Mouse (Mus musculus): Measurements from ENCODE around the gene Nr3c2. TPM values are rescaled to one million over a fixed set of nuclear protein-coding genes. Genes with fewer than 3 reads are reported as not detected.

The Nr3c2 gene
- total RNA-seq, 1 experiment = 1.4 TPM

DNA sequence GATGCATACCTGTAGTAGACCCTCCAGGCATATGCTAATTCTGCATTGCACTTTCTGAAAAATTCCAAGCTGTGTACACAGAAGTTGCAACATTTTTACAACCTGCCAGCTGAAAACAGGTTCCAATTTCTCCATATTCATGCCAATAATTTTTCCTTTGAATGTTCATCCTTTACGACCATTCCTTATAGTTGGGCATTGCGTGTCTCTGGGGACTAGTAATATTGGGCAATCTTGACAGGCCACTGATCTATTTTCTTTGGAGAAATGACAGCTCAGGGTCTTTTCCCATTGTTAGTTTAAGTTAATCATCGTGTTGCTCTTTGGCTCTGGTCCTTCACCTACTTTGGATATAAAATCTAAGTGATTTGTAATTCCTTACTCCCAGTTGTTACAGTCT, 291.2 kb downstream of the Nr3c2 start:
- Histone ChIP-seq H3K27ac (ENCODE audit: insufficient read depth, low read depth, low read length, poor library complexity, severe bottlenecking) (no peak overlapping the region), H3K9me3 (ENCODE audit: control insufficient read depth, insufficient read depth, low read depth, low read length) (no peaks in the 10 kb centered on the region), H3K36me3 (ENCODE audit: control insufficient read depth, insufficient read depth, low read length, poor library complexity, severe bottlenecking) (no peaks in the 10 kb centered on the region), H3K9ac (ENCODE audit: insufficient read depth, low read depth, low read length, poor library complexity, severe bottlenecking) (no peak overlapping the region), H3K4me3 (ENCODE audit: insufficient read depth in 1 of 2, low read depth in 1 of 2, low read length in 2 of 2, poor library complexity in 1 of 2, severe bottlenecking in 1 of 2) (no peak overlapping the region), H3K4me1 (ENCODE audit: control insufficient read depth in 2 of 2, insufficient read depth in 2 of 2, low read length in 2 of 2, poor library complexity in 1 of 2) (no peaks in the 10 kb centered on the region)
- no peak for DNase-seq (ENCODE audit: low read depth, low spot score)
- TF ChIP-seq CHD2 (IDR thresholded peaks at IDR 0.05; ENCODE audit: low read depth, low read length) (no peak), HCFC1 (IDR thresholded peaks at IDR 0.05; ENCODE audit: borderline replicate concordance, insufficient read depth, low read length) (no peak), MAFK (IDR thresholded peaks at IDR 0.05; ENCODE audit: insufficient read depth, low read depth, low read length) (no peak), ZNF384 (IDR thresholded peaks at IDR 0.05; ENCODE audit: low read depth, low read length) (no peak), ZC3H11A (IDR thresholded peaks at IDR 0.05; ENCODE audit: borderline replicate concordance, low read depth, low read length) (no peak)
- in situ Hi-C loops (cut with MboI; ENCODE audit: low sequenced_read_pairs in 2 of 2, unreplicated experiment in 2 of 2) = no loop called here

- in situ Hi-C loops (cut with MboI; ENCODE audit: low sequenced_read_pairs in 2 of 2, unreplicated experiment in 2 of 2) = no loop called here
- Histone ChIP-seq H3K9ac (ENCODE audit: insufficient read depth, low read depth, low read length, poor library complexity, severe bottlenecking) (no peak overlapping the region), H3K9me3 (ENCODE audit: control insufficient read depth, insufficient read depth, low read depth, low read length) (no peaks in the 10 kb centered on the region), H3K36me3 (ENCODE audit: control insufficient read depth, insufficient read depth, low read length, poor library complexity, severe bottlenecking) (no peaks in the 10 kb centered on the region), H3K4me3 (ENCODE audit: insufficient read depth in 1 of 2, low read depth in 1 of 2, low read length in 2 of 2, poor library complexity in 1 of 2, severe bottlenecking in 1 of 2) (no peak overlapping the region), H3K4me1 (ENCODE audit: control insufficient read depth in 2 of 2, insufficient read depth in 2 of 2, low read length in 2 of 2, poor library complexity in 1 of 2) (no peaks in the 10 kb centered on the region), H3K27ac (ENCODE audit: insufficient read depth, low read depth, low read length, poor library complexity, severe bottlenecking) (no peak overlapping the region)
- TF ChIP-seq HCFC1 (IDR thresholded peaks at IDR 0.05; ENCODE audit: borderline replicate concordance, insufficient read depth, low read length) (no peak), MAFK (IDR thresholded peaks at IDR 0.05; ENCODE audit: insufficient read depth, low read depth, low read length) (no peak), ZC3H11A (IDR thresholded peaks at IDR 0.05; ENCODE audit: borderline replicate concordance, low read depth, low read length) (no peak)
- no peak for DNase-seq (ENCODE audit: low read depth, low spot score)
Measured at GRCm38 (mm10) chr8:77209297-77209696, 310.1 kb downstream of the Nr3c2 start.

DNA sequence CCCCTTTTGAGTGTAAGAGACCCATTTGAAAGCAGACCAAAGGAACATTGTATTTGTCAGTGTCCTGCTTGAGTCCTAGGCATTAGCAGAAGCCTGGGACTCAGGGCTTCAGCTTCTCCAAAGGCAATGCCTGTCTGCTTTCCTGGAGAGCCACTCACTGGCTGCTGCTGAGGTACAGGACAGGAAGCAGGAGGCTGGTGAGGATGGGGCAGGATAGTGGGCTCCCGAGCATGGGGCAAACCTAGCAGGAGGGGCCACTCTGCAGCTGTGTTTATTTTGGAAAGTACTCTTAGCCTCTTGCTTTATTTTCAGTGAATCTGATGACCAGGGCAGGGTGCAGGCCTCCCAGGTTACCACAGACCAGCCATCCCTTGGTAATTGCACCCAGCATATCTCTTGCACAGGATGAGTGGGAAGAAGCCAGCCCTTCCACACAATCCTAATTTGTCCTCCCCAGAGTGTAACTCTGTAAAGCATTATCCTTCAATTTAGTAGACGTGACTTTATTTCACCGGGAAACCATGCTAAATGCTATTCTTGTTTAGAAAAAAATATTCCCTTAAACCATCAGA, 314.7 kb downstream of the Nr3c2 start:
- Histone ChIP-seq H3K9me3 (ENCODE audit: control insufficient read depth, insufficient read depth, low read depth, low read length) (no peaks in the 10 kb centered on the region), H3K36me3 (ENCODE audit: control insufficient read depth, insufficient read depth, low read length, poor library complexity, severe bottlenecking) (no peaks in the 10 kb centered on the region), H3K4me1 (ENCODE audit: control insufficient read depth in 2 of 2, insufficient read depth in 2 of 2, low read length in 2 of 2, poor library complexity in 1 of 2) (no peaks in the 10 kb centered on the region), H3K4me3 (ENCODE audit: insufficient read depth in 1 of 2, low read depth in 1 of 2, low read length in 2 of 2, poor library complexity in 1 of 2, severe bottlenecking in 1 of 2) (no peak overlapping the region), H3K9ac (ENCODE audit: insufficient read depth, low read depth, low read length, poor library complexity, severe bottlenecking) (no peak overlapping the region), H3K27ac (ENCODE audit: insufficient read depth, low read depth, low read length, poor library complexity, severe bottlenecking) (no peak overlapping the region)
- in situ Hi-C loops (cut with MboI; ENCODE audit: low sequenced_read_pairs in 2 of 2, unreplicated experiment in 2 of 2) = no loop called here
- DNase-seq (ENCODE audit: low read depth, low spot score) = no peak
- TF ChIP-seq ZC3H11A (IDR thresholded peaks at IDR 0.05; ENCODE audit: borderline replicate concordance, low read depth, low read length) = no peak
- no peak for TF ChIP-seq CHD2 (IDR thresholded peaks at IDR 0.05; ENCODE audit: low read depth, low read length)
- TF ChIP-seq ZNF384 (IDR thresholded peaks at IDR 0.05; ENCODE audit: low read depth, low read length) = no peak
- no peak for TF ChIP-seq HCFC1 (IDR thresholded peaks at IDR 0.05; ENCODE audit: borderline replicate concordance, insufficient read depth, low read length)
- TF ChIP-seq MAFK (IDR thresholded peaks at IDR 0.05; ENCODE audit: insufficient read depth, low read depth, low read length) = no peak

DNA sequence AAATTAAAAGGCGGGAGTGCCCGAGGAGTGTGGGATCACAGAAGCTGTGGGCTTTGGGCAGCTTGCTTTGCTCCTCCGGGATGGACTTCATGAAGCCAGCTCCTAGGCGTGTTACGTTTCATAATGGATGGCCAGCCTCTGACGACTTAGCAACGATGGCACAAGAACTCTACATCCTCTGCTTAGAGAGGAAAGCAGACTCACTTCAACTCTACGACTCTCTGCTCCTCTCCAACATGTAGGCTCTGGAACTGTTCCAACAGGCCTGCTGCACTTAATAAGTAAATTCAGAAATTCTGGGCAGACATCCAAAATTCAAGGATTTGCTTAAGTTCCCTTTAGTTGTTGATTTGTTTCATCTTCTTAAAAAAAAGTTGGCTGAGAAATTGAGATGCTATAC, 315.4 kb downstream of the Nr3c2 start:
- Histone ChIP-seq H3K36me3 (ENCODE audit: control insufficient read depth, insufficient read depth, low read length, poor library complexity, severe bottlenecking) (no peaks in the 10 kb centered on the region), H3K4me1 (ENCODE audit: control insufficient read depth in 2 of 2, insufficient read depth in 2 of 2, low read length in 2 of 2, poor library complexity in 1 of 2) (no peaks in the 10 kb centered on the region), H3K4me3 (ENCODE audit: insufficient read depth in 1 of 2, low read depth in 1 of 2, low read length in 2 of 2, poor library complexity in 1 of 2, severe bottlenecking in 1 of 2) (no peak overlapping the region), H3K9ac (ENCODE audit: insufficient read depth, low read depth, low read length, poor library complexity, severe bottlenecking) (no peak overlapping the region), H3K9me3 (ENCODE audit: control insufficient read depth, insufficient read depth, low read depth, low read length) (no peaks in the 10 kb centered on the region), H3K27ac (ENCODE audit: insufficient read depth, low read depth, low read length, poor library complexity, severe bottlenecking) (no peak overlapping the region)
- in situ Hi-C loops (cut with MboI; ENCODE audit: low sequenced_read_pairs in 2 of 2, unreplicated experiment in 2 of 2) = no loop called here
- DNase-seq (ENCODE audit: low read depth, low spot score) = no peak
- TF ChIP-seq MAFK (IDR thresholded peaks at IDR 0.05; ENCODE audit: insufficient read depth, low read depth, low read length) = no peak
- no peak for TF ChIP-seq HCFC1 (IDR thresholded peaks at IDR 0.05; ENCODE audit: borderline replicate concordance, insufficient read depth, low read length)
- no peak for TF ChIP-seq ZNF384 (IDR thresholded peaks at IDR 0.05; ENCODE audit: low read depth, low read length)
- no peak for TF ChIP-seq CHD2 (IDR thresholded peaks at IDR 0.05; ENCODE audit: low read depth, low read length)
- TF ChIP-seq ZC3H11A (IDR thresholded peaks at IDR 0.05; ENCODE audit: borderline replicate concordance, low read depth, low read length) = no peak

- Histone ChIP-seq H3K9ac (ENCODE audit: insufficient read depth, low read depth, low read length, poor library complexity, severe bottlenecking) (no peak overlapping the region), H3K4me3 (ENCODE audit: insufficient read depth in 1 of 2, low read depth in 1 of 2, low read length in 2 of 2, poor library complexity in 1 of 2, severe bottlenecking in 1 of 2) (no peak overlapping the region), H3K9me3 (ENCODE audit: control insufficient read depth, insufficient read depth, low read depth, low read length) (no peaks in the 10 kb centered on the region), H3K36me3 (ENCODE audit: control insufficient read depth, insufficient read depth, low read length, poor library complexity, severe bottlenecking) (no peaks in the 10 kb centered on the region), H3K4me1 (ENCODE audit: control insufficient read depth in 2 of 2, insufficient read depth in 2 of 2, low read length in 2 of 2, poor library complexity in 1 of 2) (no peaks in the 10 kb centered on the region), H3K27ac (ENCODE audit: insufficient read depth, low read depth, low read length, poor library complexity, severe bottlenecking) (no peak overlapping the region)
- TF ChIP-seq MAFK (IDR thresholded peaks at IDR 0.05; ENCODE audit: insufficient read depth, low read depth, low read length) = no peak
- no peak for TF ChIP-seq CHD2 (IDR thresholded peaks at IDR 0.05; ENCODE audit: low read depth, low read length)
- TF ChIP-seq ZC3H11A (IDR thresholded peaks at IDR 0.05; ENCODE audit: borderline replicate concordance, low read depth, low read length) = no peak
- TF ChIP-seq HCFC1 (IDR thresholded peaks at IDR 0.05; ENCODE audit: borderline replicate concordance, insufficient read depth, low read length) = no peak
- TF ChIP-seq ZNF384 (IDR thresholded peaks at IDR 0.05; ENCODE audit: low read depth, low read length) = no peak
- in situ Hi-C loops (cut with MboI; ENCODE audit: low sequenced_read_pairs in 2 of 2, unreplicated experiment in 2 of 2) = no loop called here
- no peak for DNase-seq (ENCODE audit: low read depth, low spot score)
Measured at GRCm38 (mm10) chr8:77215191-77215590, 315.9 kb downstream of the Nr3c2 start.
